Mouse (Mus musculus): ENCODE data around the gene Snx30. TPM values are rescaled to one million over a fixed set of nuclear protein-coding genes. Genes with fewer than 3 reads are reported as not detected.

The Snx30 gene
- polyA plus RNA-seq, 1 experiment from 2014 or later = 6.6 TPM

- no peaks in the 10 kb centered on the region for H3K27me3 ChIP-seq (replicated peaks)
- no peak for ATAC-seq
These were observed 4.2 kb upstream of the Snx30 start, which contains the start of gene Inip for GRCm38 (mm10) chr4:59801489-59801888. Gene Inip (minus strand): TSS chr4:59801589.

GRCm38 (mm10) chr4:59802107-59802506 lies 3.5 kb upstream of the Snx30 start:
- 84% methylated on average over 6 of the region's 6 CpGs for WGBS
- no peak for ATAC-seq

More at GRCm38 (mm10) chr4:59801489-59801888, 4.2 kb upstream of the Snx30 start, which contains the start of gene Inip:
- Histone ChIP-seq H3K9me3 (no peaks in the 10 kb centered on the region), H3K4me2 (replicated peaks) (no peak within 1 kb of the TSS), H3K4me3 (replicated peaks) (no peak within 1 kb of the TSS), H3K27ac (no peak within 1 kb of the TSS), H3K36me3 (no peaks in the 10 kb centered on the region), H3K4me1 (replicated peaks) (peaks cover under 1% of the 10 kb centered on the region; the same call in 1 of the 2 replicates), H3K9ac (no peak within 1 kb of the TSS)

GRCm38 (mm10) chr4:59802792-59803191 lies 2.8 kb upstream of the Snx30 start:
- no peak overlapping the region for H3K27ac ChIP-seq
- H3K4me1 ChIP-seq (replicated peaks) = peaks cover 4% of the 10 kb centered on the region
- H3K27me3 ChIP-seq (replicated peaks) = no peaks in the 10 kb centered on the region
- WGBS = 59% methylated on average over 4 of the region's 4 CpGs
- no peak overlapping the region for H3K4me3 ChIP-seq (replicated peaks)
- H3K4me2 ChIP-seq (replicated peaks) = no peak overlapping the region
- no peaks in the 10 kb centered on the region for H3K36me3 ChIP-seq
- no peaks in the 10 kb centered on the region for H3K9me3 ChIP-seq
- ATAC-seq = no peak
- no peak overlapping the region for H3K9ac ChIP-seq

More at GRCm38 (mm10) chr4:59802107-59802506, 3.5 kb upstream of the Snx30 start:
- no peak overlapping the region for H3K27ac ChIP-seq
- H3K36me3 ChIP-seq = no peaks in the 10 kb centered on the region
- no peaks in the 10 kb centered on the region for H3K9me3 ChIP-seq
- H3K4me3 ChIP-seq (replicated peaks) = no peak overlapping the region
- H3K27me3 ChIP-seq (replicated peaks) = no peaks in the 10 kb centered on the region
- H3K9ac ChIP-seq = no peak overlapping the region
- peaks cover 4% of the 10 kb centered on the region for H3K4me1 ChIP-seq (replicated peaks)
- no peak overlapping the region for H3K4me2 ChIP-seq (replicated peaks)

GRCm38 (mm10) chr4:59803358-59803757 lies 2.3 kb upstream of the Snx30 start:
- Histone ChIP-seq H3K27me3 (replicated peaks) (no peaks in the 10 kb centered on the region), H3K27ac (no peak overlapping the region), H3K9me3 (no peaks in the 10 kb centered on the region), H3K4me2 (replicated peaks) (no peak overlapping the region), H3K4me3 (replicated peaks) (no peak overlapping the region), H3K9ac (no peak overlapping the region), H3K4me1 (replicated peaks) (peaks cover 4% of the 10 kb centered on the region), H3K36me3 (no peaks in the 10 kb centered on the region)
- no peak for ATAC-seq
- 79% methylated on average over 5 of the region's 5 CpGs for WGBS

GRCm38 (mm10) chr4:59804754-59805153 lies 886 bp upstream of the Snx30 start:
- no peak for ATAC-seq
- H3K4me2 ChIP-seq (replicated peaks) = peak overlapping the region; percentile 99
- no peak overlapping the region for H3K4me3 ChIP-seq (replicated peaks)
- H3K9ac ChIP-seq = no peak overlapping the region
- H3K36me3 ChIP-seq = no peaks in the 10 kb centered on the region
- no peak overlapping the region for H3K27ac ChIP-seq
- 81% methylated on average over 1 of the region's 1 CpGs for WGBS
- H3K4me1 ChIP-seq (replicated peaks) = peaks cover 4% of the 10 kb centered on the region
- no peaks in the 10 kb centered on the region for H3K27me3 ChIP-seq (replicated peaks)
- no peaks in the 10 kb centered on the region for H3K9me3 ChIP-seq

- Histone ChIP-seq H3K27me3 (replicated peaks) (no peaks in the 10 kb centered on the region), H3K27ac (peak overlapping the region; percentile 72), H3K4me1 (replicated peaks) (peaks cover 4% of the 10 kb centered on the region), H3K4me3 (replicated peaks) (peak overlapping the region; percentile 97), H3K9ac (peak overlapping the region; percentile 86), H3K36me3 (no peaks in the 10 kb centered on the region), H3K4me2 (replicated peaks) (peak overlapping the region; percentile 99), H3K9me3 (no peaks in the 10 kb centered on the region)
- WGBS = under 1% methylated on average over 58 of the region's 58 CpGs
- peak; percentile 72 for ATAC-seq
These were observed 583 bp downstream of the Snx30 start for GRCm38 (mm10) chr4:59805968-59806878.

GRCm38 (mm10) chr4:59806879-59807195 lies 1.2 kb downstream of the Snx30 start:
- no peak for ATAC-seq
- Histone ChIP-seq H3K4me1 (replicated peaks) (peaks cover 4% of the 10 kb centered on the region), H3K9ac (peak overlapping the region; percentile 86), H3K9me3 (no peaks in the 10 kb centered on the region), H3K27ac (0 out of 2 replicates have a peak overlapping the region, but pooled peaks have one; percentile 72), H3K4me3 (replicated peaks) (peak overlapping the region; percentile 97), H3K4me2 (replicated peaks) (peak overlapping the region; percentile 99), H3K36me3 (no peaks in the 10 kb centered on the region), H3K27me3 (replicated peaks) (no peaks in the 10 kb centered on the region)
- WGBS = 11% methylated on average over 9 of the region's 9 CpGs

GRCm38 (mm10) chr4:59807521-59807920 lies 1.9 kb downstream of the Snx30 start:
- no peak overlapping the region for H3K4me2 ChIP-seq (replicated peaks)
- no peaks in the 10 kb centered on the region for H3K36me3 ChIP-seq
- peaks cover 4% of the 10 kb centered on the region for H3K4me1 ChIP-seq (replicated peaks)
- H3K4me3 ChIP-seq (replicated peaks) = no peak overlapping the region
- no peak for ATAC-seq
- no peak overlapping the region for H3K9ac ChIP-seq
- H3K27ac ChIP-seq = no peak overlapping the region
- WGBS = 72% methylated on average over 2 of the region's 2 CpGs
- no peaks in the 10 kb centered on the region for H3K9me3 ChIP-seq
- H3K27me3 ChIP-seq (replicated peaks) = no peaks in the 10 kb centered on the region

GRCm38 (mm10) chr4:59808396-59808795 lies 2.8 kb downstream of the Snx30 start:
- H3K4me1 ChIP-seq (replicated peaks) = peaks cover 4% of the 10 kb centered on the region
- no peaks in the 10 kb centered on the region for H3K36me3 ChIP-seq
- no peak overlapping the region for H3K4me3 ChIP-seq (replicated peaks)
- no peaks in the 10 kb centered on the region for H3K9me3 ChIP-seq
- H3K4me2 ChIP-seq (replicated peaks) = no peak overlapping the region
- no peak overlapping the region for H3K27ac ChIP-seq
- ATAC-seq = no peak
- H3K9ac ChIP-seq = no peak overlapping the region
- WGBS = 81% methylated on average over 5 of the region's 5 CpGs
- no peaks in the 10 kb centered on the region for H3K27me3 ChIP-seq (replicated peaks)

GRCm38 (mm10) chr4:59814094-59814493 lies 8.5 kb downstream of the Snx30 start:
- H3K27me3 ChIP-seq (replicated peaks) = no peaks in the 10 kb centered on the region
- H3K4me3 ChIP-seq (replicated peaks) = no peak overlapping the region
- peak; percentile 47; the same call in 1 of the 2 replicates for ATAC-seq

GRCm38 (mm10) chr4:59815121-59815810 lies 9.6 kb downstream of the Snx30 start:
- Histone ChIP-seq H3K27me3 (replicated peaks) (no peaks in the 10 kb centered on the region), H3K4me1 (replicated peaks) (peaks cover 2% of the 10 kb centered on the region; the same call in 1 of the 2 replicates), H3K27ac (no peak overlapping the region), H3K4me2 (replicated peaks) (no peak overlapping the region), H3K4me3 (replicated peaks) (no peak overlapping the region), H3K9ac (no peak overlapping the region), H3K9me3 (no peaks in the 10 kb centered on the region), H3K36me3 (no peaks in the 10 kb centered on the region)
- ATAC-seq = no peak
- WGBS = 79% methylated on average over 4 of the region's 4 CpGs

More at GRCm38 (mm10) chr4:59814094-59814493, 8.5 kb downstream of the Snx30 start:
- Histone ChIP-seq H3K9me3 (no peaks in the 10 kb centered on the region), H3K4me2 (replicated peaks) (no peak overlapping the region), H3K9ac (no peak overlapping the region), H3K27ac (no peak overlapping the region), H3K36me3 (no peaks in the 10 kb centered on the region), H3K4me1 (replicated peaks) (peaks cover 2% of the 10 kb centered on the region; the same call in 1 of the 2 replicates)
- 45% methylated on average over 7 of the region's 7 CpGs for WGBS

GRCm38 (mm10) chr4:59816016-59816415 lies 10.4 kb downstream of the Snx30 start:
- no peak for ATAC-seq
- H3K9ac ChIP-seq = no peak overlapping the region
- H3K4me2 ChIP-seq (replicated peaks) = no peak overlapping the region
- H3K27ac ChIP-seq = no peak overlapping the region
- no peaks in the 10 kb centered on the region for H3K36me3 ChIP-seq
- H3K4me1 ChIP-seq (replicated peaks) = peaks cover 2% of the 10 kb centered on the region; the same call in 1 of the 2 replicates
- H3K27me3 ChIP-seq (replicated peaks) = no peaks in the 10 kb centered on the region
- no peaks in the 10 kb centered on the region for H3K9me3 ChIP-seq
- 49% methylated on average over 5 of the region's 5 CpGs for WGBS
- H3K4me3 ChIP-seq (replicated peaks) = no peak overlapping the region
